Mouse (Mus musculus) stomach, postnatal 0 days (tissue): ENCODE results near the gene Ccdc177. TPM values are rescaled to one million over a fixed set of nuclear protein-coding genes. Genes with fewer than 3 reads are reported as not detected.
A peak's percentile ranks its signal among the peaks of the same experiment; 100 is the strongest.

Experiments used
- ATAC-seq: fragments of 200-750 bp; cut with Nextera tagmentation; 2 replicates; pipeline ENCODE4 v1.8.0; 2017; ENCODE audit not compliant: low FRiP score, low TSS enrichment
- DNase-seq: peaks from one replicate; pipeline ENCODE4 v3.0.0-alpha.2; 2016; ENCODE audit warnings: low spot score
- H3K27ac ChIP-seq: fragments of 300-500 bp; sonication (generic); replicated peaks from 2 replicates; pipeline ENCODE4 v1.5.1; 2014; ENCODE audit warnings: mild to moderate bottlenecking, control low read depth
- H3K27me3 ChIP-seq: fragments of 300-500 bp; sonication (generic); 2 replicates; pipeline ENCODE4 v1.6.1; 2014; ENCODE audit warnings: low read length; ENCODE audit not compliant: control insufficient read depth, insufficient read depth
- H3K36me3 ChIP-seq: fragments of 300-500 bp; sonication (generic); 2 replicates; pipeline ENCODE4 v1.6.1; 2014; ENCODE audit warnings: low read length, mixed read lengths; ENCODE audit not compliant: control insufficient read depth, insufficient read depth
- H3K4me1 ChIP-seq: fragments of 300-500 bp; sonication (generic); replicated peaks from 2 replicates; pipeline ENCODE4 v1.6.1; 2014; ENCODE audit warnings: antibody characterized with exemption; ENCODE audit not compliant: control insufficient read depth, insufficient read depth
- H3K4me2 ChIP-seq: fragments of 300-500 bp; sonication (generic); replicated peaks from 2 replicates; pipeline ENCODE4 v1.6.1; 2014; ENCODE audit warnings: low read depth, mild to moderate bottlenecking, control low read depth, moderate library complexity
- H3K4me3 ChIP-seq: fragments of 300-500 bp; sonication (generic); 2 replicates; pipeline ENCODE4 v1.5.1; 2014; ENCODE audit warnings: low read depth, low read length, control low read depth
- H3K9ac ChIP-seq: fragments of 300-500 bp; sonication (generic); 2 replicates; pipeline ENCODE4 v1.6.1; 2014; ENCODE audit warnings: mild to moderate bottlenecking, low read length, control low read depth, mixed read lengths
- H3K9me3 ChIP-seq: fragments of 300-500 bp; sonication (generic); 2 replicates; pipeline ENCODE4 v1.6.1; 2016; ENCODE audit warnings: low read length; ENCODE audit not compliant: control insufficient read depth
- CTCF ChIP-seq: IDR thresholded peaks from 2 replicates; pipeline ENCODE4 v1.5.1; 2016; ENCODE audit warnings: antibody characterized with exemption, low read depth, mild to moderate bottlenecking, moderate library complexity
- EP300 ChIP-seq: optimal IDR thresholded peaks from 2 replicates; pipeline ENCODE3; 2016; ENCODE audit warnings: antibody characterized with exemption
- WGBS: fragments of 180-500 bp; shearing (Covaris S2); extraction: QIAGEN DNeasy Blood & Tissue Kit; methylation state at CpG from one replicate; pipeline ENCODE4 v1.1.7; 2014; 5-methylcytosine and 5-hydroxymethylcytosine counted together
- polyA plus RNA-seq: library from polyadenylated mRNA; unstranded; fragments of >200 nt; fragmentation: Nextera tagmentation; extraction: Ambion mirVana; gene quantifications from 2 replicates; pipeline ENCODE4 v1.2.1, GENCODE M21; 2015

The Ccdc177 gene
- polyA plus RNA-seq, 1 experiment from 2014 or later: 0.06 TPM

DNA sequence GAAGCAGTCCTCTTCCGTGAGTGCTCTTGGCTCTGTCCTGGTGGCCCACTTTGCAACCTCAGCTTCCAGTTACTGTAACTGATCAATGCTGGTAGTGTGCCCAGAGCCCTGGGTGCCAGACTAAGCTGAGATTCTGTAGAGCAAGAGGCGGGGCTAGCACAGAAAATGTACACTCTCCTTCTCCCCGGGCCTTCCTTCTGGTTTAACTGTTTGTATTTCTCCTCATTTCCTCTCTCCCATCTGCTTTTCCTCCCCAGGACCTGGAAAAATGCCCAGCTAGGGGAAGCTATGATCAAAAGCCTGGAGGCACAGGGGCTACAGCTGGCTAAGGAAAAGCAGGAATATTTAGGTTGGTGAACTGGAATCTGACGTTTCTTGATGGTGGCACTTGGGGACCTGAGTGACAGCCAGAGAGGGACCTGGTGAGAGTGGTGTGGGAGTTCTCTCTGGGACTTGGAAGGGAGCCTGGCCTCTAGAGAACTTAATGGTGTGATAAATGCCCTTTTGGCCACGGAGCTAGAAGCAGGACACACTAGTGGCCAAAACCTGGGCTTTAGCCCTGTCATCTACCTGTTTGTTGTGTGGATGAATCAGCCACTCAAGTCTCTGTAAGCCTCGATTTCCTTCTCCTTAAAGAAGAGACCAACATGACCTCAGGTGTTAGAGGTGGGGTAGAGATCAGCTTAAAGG is 53.4 kb downstream of the Ccdc177 start:
- ATAC-seq (peak; percentile 24; the same call in 1 of the 2 replicates), DNase-seq (no peak)
- no peak overlapping the region for H3K4me3 ChIP-seq
- H3K36me3 ChIP-seq: no peaks in the 10 kb centered on the region
- H3K4me1 ChIP-seq: no peaks in the 10 kb centered on the region
- 0 out of 2 replicates have a peak overlapping the region, but pooled peaks have one; percentile 3 for H3K4me2 ChIP-seq
- WGBS: 29% methylated on average over 6 of the region's 6 CpGs
- H3K27me3 ChIP-seq: no peaks in the 10 kb centered on the region
- TF ChIP-seq EP300 (no peak), CTCF (no peak)
- no peak overlapping the region for H3K9ac ChIP-seq
- H3K9me3 ChIP-seq: no peaks in the 10 kb centered on the region
- 0 out of 2 replicates have a peak overlapping the region, but pooled peaks have one; percentile 30 for H3K27ac ChIP-seq

GRCm38 (mm10) chr12:80706208-80706914 is 54.1 kb downstream of the Ccdc177 start:
- TF ChIP-seq EP300: no peak
- no peak for TF ChIP-seq CTCF
- Histone ChIP-seq H3K4me1 (no peaks in the 10 kb centered on the region), H3K36me3 (no peaks in the 10 kb centered on the region), H3K27me3 (no peaks in the 10 kb centered on the region), H3K4me2 (0 out of 2 replicates have a peak overlapping the region, but pooled peaks have one; percentile 3), H3K9ac (no peak overlapping the region), H3K9me3 (no peaks in the 10 kb centered on the region), H3K4me3 (no peak overlapping the region), H3K27ac (0 out of 2 replicates have a peak overlapping the region, but pooled peaks have one; percentile 30)
- WGBS: 44% methylated on average over 11 of the region's 11 CpGs
- DNase-seq (peak; percentile 26), ATAC-seq (peak; percentile 70)

Other genes with a start within 250 kb of the Ccdc177 start
- gene Galnt16, start 242.4 kb downstream of the Ccdc177 start, polyA plus RNA-seq: 6.1 and 6.3 TPM in 2 replicates
- 15.1 and 15.6 TPM in 2 replicates for gene Slc39a9, start 116.8 kb downstream of the Ccdc177 start, polyA plus RNA-seq
- 125 and 131 TPM in 2 replicates for gene Erh, start 116.3 kb downstream of the Ccdc177 start, polyA plus RNA-seq
- 2.2 and 2.3 TPM in 2 replicates for gene Plekhd1, start 68.1 kb downstream of the Ccdc177 start, polyA plus RNA-seq
- gene Susd6, start 29.8 kb upstream of the Ccdc177 start, polyA plus RNA-seq: 12.3 and 12.9 TPM in 2 replicates
- gene Srsf5, start 184.8 kb upstream of the Ccdc177 start, polyA plus RNA-seq: 283 and 303 TPM in 2 replicates
- 0.58 and 1.1 TPM in 2 replicates for gene Slc10a1, start 208.0 kb upstream of the Ccdc177 start, polyA plus RNA-seq